Mouse (Mus musculus) G1E (cell line): ENCODE data around the gene Pygo2. TPM values are rescaled to one million over a fixed set of nuclear protein-coding genes. Genes with fewer than 3 reads are reported as not detected.

Experiments
- ATAC-seq: 2 replicates; pipeline ENCODE4 v1.8.0; 2016; ENCODE audit warnings: mild to moderate bottlenecking; ENCODE audit not compliant: insufficient number of reproducible peaks, poor library complexity, low FRiP score, severe bottlenecking; ENCODE audit errors: extremely low read depth
- DNase-seq: peaks from one replicate; pipeline ENCODE4 v3.0.0; 2012; ENCODE audit warnings: low spot score
- H3K27me3 ChIP-seq: 2 replicates; pipeline ENCODE4 v1.6.1; 2012; ENCODE audit warnings: mild to moderate bottlenecking, low read length, inconsistent platforms; ENCODE audit not compliant: insufficient read depth
- H3K36me3 ChIP-seq: replicated peaks from 2 replicates; pipeline ENCODE3; 2012; ENCODE audit warnings: mild to moderate bottlenecking, inconsistent platforms
- H3K4me1 ChIP-seq: 2 replicates; pipeline ENCODE4 v1.6.1; 2012; ENCODE audit warnings: low read depth, low read length, inconsistent platforms, mixed read lengths; ENCODE audit not compliant: insufficient read depth
- H3K4me3 ChIP-seq: 2 replicates; pipeline ENCODE4 v1.5.1; 2012; ENCODE audit warnings: low read depth, mild to moderate bottlenecking, inconsistent platforms, low read length, moderate library complexity, mixed read lengths
- H3K9me3 ChIP-seq: replicated peaks from 2 replicates; pipeline ENCODE4 v1.6.1; 2012; ENCODE audit warnings: inconsistent platforms
- CTCF ChIP-seq: IDR thresholded peaks from 2 replicates; pipeline ENCODE4 v1.5.1; 2012; ENCODE audit warnings: low read depth, low read length, inconsistent platforms, mixed read lengths
- GATA1 ChIP-seq: IDR thresholded peaks from 2 replicates; pipeline ENCODE4 v1.6.1; 2012; ENCODE audit warnings: borderline replicate concordance, low read length, inconsistent platforms, mixed read lengths
- GATA2 ChIP-seq: IDR thresholded peaks from 2 replicates; pipeline ENCODE4 v1.6.1; 2012; ENCODE audit warnings: low read depth, low read length, inconsistent platforms, borderline replicate concordance
- POLR2AphosphoS5 ChIP-seq: IDR thresholded peaks from 2 replicates; pipeline ENCODE4 v1.6.1; 2012; ENCODE audit warnings: low read depth, low read length, inconsistent platforms; ENCODE audit not compliant: insufficient replicate concordance
- TAL1 ChIP-seq: conservative IDR thresholded peaks from 2 replicates; pipeline ENCODE4 v1.6.1; 2012; ENCODE audit warnings: low read depth, low read length, inconsistent platforms, mixed read lengths
- polyA plus RNA-seq: library from polyadenylated mRNA; stranded (reverse); fragments of >175 nt; gene quantifications from 2 replicates; pipeline ENCODE4 v1.2.3, GENCODE M21; 2012
- total RNA-seq, 2 experiments: library from RNA; stranded (forward) in 1 of 2; stranded (reverse) in 1 of 2; fragments of 200-1000 nt in 1 of 2; fragments of >200 nt in 1 of 2; fragmentation: Nextera tagmentation in 1 of 2; gene quantifications; 2 replicates each; pipeline ENCODE4 v1.2.3; 2014 to 2017

The Pygo2 gene
- 30.9 and 62.1 TPM in 2 replicates for total RNA-seq (2014; fragmentation: Nextera tagmentation)
- total RNA-seq (2017) = 20.9 and 22.2 TPM in 2 replicates
- polyA plus RNA-seq = 201 and 246 TPM in 2 replicates

DNA sequence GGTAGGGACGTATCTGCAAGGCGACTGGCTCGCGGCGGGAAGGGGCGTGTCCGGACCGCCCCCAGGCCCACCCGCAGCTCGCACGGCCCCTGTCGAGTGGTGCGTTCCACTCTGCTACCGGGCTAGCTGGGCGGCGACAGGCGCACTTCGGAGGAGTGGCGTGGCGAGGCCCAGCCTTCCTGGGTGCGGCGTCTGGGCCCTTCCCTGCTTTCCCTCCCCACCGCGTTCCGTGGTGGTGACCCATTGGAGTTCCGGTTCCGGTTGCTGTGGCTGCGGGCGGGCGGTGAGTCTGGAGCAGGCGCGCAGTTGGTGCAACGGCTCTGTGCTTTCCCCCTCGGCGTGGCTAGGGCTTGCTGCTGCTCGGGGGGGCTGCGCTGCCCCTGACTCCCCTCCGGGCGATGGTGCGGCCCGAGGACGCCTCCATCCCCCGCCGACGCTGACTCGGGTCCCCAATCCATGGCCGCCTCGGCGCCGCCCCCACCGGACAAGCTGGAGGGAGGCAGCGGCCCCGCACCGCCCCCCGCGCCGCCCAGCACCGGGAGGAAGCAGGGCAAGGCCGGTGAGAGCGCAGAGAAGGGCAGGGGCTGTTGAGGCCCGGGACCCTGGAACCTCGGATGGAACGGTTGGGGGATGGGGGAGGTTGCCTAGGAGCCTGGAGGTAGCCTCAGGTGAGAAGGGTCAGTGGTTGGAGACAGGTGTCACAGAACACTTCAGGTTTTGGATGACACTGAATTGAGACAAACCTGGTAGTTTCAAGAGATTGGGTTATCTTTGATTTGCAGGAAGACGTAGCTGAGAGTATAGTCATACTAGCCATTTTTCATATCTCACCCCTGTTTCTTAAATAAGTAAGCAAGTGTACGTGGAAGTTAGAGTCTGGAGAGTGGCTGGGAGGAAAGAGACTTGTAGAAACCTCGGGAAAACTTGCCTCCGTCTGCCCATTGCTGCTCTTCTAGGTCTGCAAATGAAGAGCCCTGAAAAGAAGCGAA is at the start of gene Pygo2:
TSS of gene Pygo2 (plus strand) at position 44 of the 989 bp plus-strand sequence.
- H3K4me1 ChIP-seq = peaks cover 52% of the 10 kb centered on the region
- no peaks in the 10 kb centered on the region for H3K27me3 ChIP-seq
- peak; percentile 89 for ATAC-seq
- TF ChIP-seq GATA2 (no peak), CTCF (no peak), POLR2AphosphoS5 (no peak), GATA1 (no peak), TAL1 (no peak)
- peaks cover 75% of the 10 kb centered on the region for H3K36me3 ChIP-seq
- no peaks in the 10 kb centered on the region for H3K9me3 ChIP-seq
- peak; percentile 92 for DNase-seq
- H3K4me3 ChIP-seq = peak within 1 kb of the TSS; percentile 96

- TF ChIP-seq GATA1 = no peak
- TF ChIP-seq GATA2 = no peak
- no peak for ATAC-seq
- no peak overlapping the region for H3K4me3 ChIP-seq
- H3K9me3 ChIP-seq = no peaks in the 10 kb centered on the region
- peaks cover 61% of the 10 kb centered on the region for H3K4me1 ChIP-seq
- H3K36me3 ChIP-seq = peaks cover 93% of the 10 kb centered on the region
- DNase-seq = no peak
- H3K27me3 ChIP-seq = no peaks in the 10 kb centered on the region
Observed at GRCm38 (mm10) chr3:89380291-89380690, 49.7 kb upstream of the Pygo2 start.

DNA sequence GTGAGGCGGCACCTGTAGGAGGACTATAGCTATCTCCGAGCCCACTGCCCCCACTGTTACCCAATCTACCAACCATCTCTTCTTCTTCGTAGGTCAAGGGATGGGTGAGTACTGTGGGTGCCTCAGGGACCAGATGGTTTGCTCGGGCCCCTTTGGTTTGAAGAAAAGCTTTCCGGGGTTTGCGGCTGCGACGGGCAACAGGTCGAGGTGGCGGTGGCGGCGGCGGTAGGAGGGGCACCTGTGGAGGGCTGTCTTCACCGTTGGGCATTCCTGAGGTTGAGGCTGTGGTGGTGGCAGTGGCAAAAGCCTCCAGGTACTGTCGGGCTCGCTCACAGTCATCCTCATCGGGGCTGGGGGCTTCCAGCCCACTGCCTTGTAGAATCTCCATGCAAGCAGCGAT is 49.3 kb upstream of the Pygo2 start:
- no peaks in the 10 kb centered on the region for H3K9me3 ChIP-seq
- H3K4me3 ChIP-seq = no peak overlapping the region
- peaks cover 97% of the 10 kb centered on the region for H3K36me3 ChIP-seq
- ATAC-seq (no peak), DNase-seq (no peak)
- TF ChIP-seq TAL1 (no peak), GATA2 (no peak), GATA1 (no peak), CTCF (no peak), POLR2AphosphoS5 (no peak)
- H3K27me3 ChIP-seq = no peaks in the 10 kb centered on the region
- peaks cover 65% of the 10 kb centered on the region for H3K4me1 ChIP-seq

- peaks cover 70% of the 10 kb centered on the region for H3K4me1 ChIP-seq
- TF ChIP-seq CTCF = no peak
- no peak for TF ChIP-seq GATA2
- no peak for TF ChIP-seq GATA1
- DNase-seq (no peak), ATAC-seq (no peak)
- no peaks in the 10 kb centered on the region for H3K9me3 ChIP-seq
- peaks cover 100% of the 10 kb centered on the region for H3K36me3 ChIP-seq
- H3K4me3 ChIP-seq = no peak overlapping the region
- H3K27me3 ChIP-seq = no peaks in the 10 kb centered on the region
Observed at GRCm38 (mm10) chr3:89381233-89381632, 48.8 kb upstream of the Pygo2 start.

- peaks cover 100% of the 10 kb centered on the region for H3K36me3 ChIP-seq
- H3K4me1 ChIP-seq = peaks cover 80% of the 10 kb centered on the region
- no peak overlapping the region for H3K4me3 ChIP-seq
- no peaks in the 10 kb centered on the region for H3K27me3 ChIP-seq
- DNase-seq = no peak
- TF ChIP-seq POLR2AphosphoS5 (no peak), CTCF (no peak), GATA1 (no peak), TAL1 (no peak), GATA2 (no peak)
- no peaks in the 10 kb centered on the region for H3K9me3 ChIP-seq
- no peak for ATAC-seq
Observed at GRCm38 (mm10) chr3:89382033-89382882, 47.8 kb upstream of the Pygo2 start.

DNA sequence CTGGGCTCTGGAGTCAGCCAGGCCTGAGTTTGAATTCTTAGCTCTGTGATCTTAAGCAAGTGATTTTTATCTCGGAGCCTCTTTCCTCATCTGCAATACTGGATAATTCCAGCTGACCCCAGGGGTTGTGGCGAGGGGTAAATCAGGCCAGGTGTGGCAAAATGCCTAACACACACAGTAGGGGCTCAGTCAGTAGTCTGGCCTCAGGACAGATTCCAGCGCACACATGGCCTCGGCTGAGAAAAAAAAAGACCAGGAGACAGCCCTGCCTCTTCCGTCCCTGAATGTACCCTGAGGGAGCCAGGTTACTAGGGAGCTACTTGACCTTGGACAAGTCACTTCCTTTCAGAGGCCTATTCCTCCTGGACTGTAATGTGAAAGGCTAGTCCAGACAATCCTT is 47.1 kb upstream of the Pygo2 start:
- peaks cover 100% of the 10 kb centered on the region for H3K36me3 ChIP-seq
- H3K9me3 ChIP-seq = no peaks in the 10 kb centered on the region
- H3K4me1 ChIP-seq = peaks cover 84% of the 10 kb centered on the region

More for the DNA sequence above, 47.1 kb upstream of the Pygo2 start:
- no peak for DNase-seq
- no peak for ATAC-seq
- no peak overlapping the region for H3K4me3 ChIP-seq
- H3K27me3 ChIP-seq = no peaks in the 10 kb centered on the region
- TF ChIP-seq GATA1 (no peak), CTCF (no peak), TAL1 (no peak), POLR2AphosphoS5 (no peak), GATA2 (no peak)
